Comparison of ENCODE assay signal across 7 mouse cellular contexts in the genomic region with DNA sequence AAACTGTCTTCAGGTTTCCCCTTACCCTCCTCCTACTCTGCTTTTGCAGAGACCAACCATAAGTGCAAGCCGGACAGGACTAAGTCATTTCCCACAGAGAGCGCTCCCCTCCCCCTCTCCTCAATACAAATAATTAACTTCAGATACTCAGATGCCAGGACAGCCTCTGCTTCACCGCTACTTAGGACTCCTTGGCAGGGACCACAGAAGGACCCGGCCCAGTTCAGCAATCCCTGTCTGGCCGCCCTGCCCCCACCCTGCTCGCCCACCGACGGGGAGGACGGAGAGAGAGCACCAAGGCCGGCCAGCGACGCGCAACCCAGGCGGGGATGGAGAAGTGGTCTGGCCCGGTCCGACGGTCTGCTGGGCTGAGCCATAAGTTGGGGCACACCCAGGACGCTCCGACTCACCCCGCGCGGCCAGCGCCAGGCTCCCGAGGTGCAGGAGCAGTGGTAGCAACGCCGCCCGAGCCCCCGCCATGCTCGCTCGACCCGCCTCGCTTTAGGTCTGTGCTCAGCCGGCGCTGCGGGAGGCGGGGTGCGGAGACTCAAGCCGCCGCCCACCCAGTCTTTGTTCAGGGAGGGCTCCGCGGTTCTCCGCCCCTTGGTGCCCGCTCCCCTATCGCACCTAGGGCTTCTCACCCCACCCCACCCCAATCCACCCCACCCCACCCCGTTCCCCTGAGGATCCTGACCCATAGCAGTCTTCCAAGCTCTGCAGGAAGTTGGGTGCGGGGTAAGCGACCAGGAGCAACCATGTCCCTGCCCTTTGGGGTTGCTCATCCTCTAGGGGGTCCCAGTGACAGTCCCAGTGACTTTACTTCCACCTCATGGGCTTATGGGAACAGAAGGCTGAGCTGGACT. TPM values are rescaled to one million over a fixed set of nuclear protein-coding genes. Genes with fewer than 3 reads are reported as not detected.
DNase-seq lines count a peak whose midpoint lies in the region; ATAC-seq and TF ChIP-seq lines count a peak whose summit lies in the region.

A gene (minus strand): TSS at position 506 of the 863 bp plus-strand sequence.

- H3K4me2 ChIP-seq in intestine, postnatal 0 days (replicated peaks; ENCODE audit: low read depth): peak within 1 kb of the TSS; percentile 83
- H3K4me2 ChIP-seq in lung, postnatal 0 days (replicated peaks; ENCODE audit: low read depth, low read length): peak within 1 kb of the TSS; percentile 66

- TF ChIP-seq EP300 in lung, postnatal 0 days (IDR thresholded peaks at IDR 0.05): no peak

- no peaks in the 10 kb centered on the region for H3K9me3 ChIP-seq in forebrain, embryonic 10.5 days
- H3K9me3 ChIP-seq in intestine, postnatal 0 days (ENCODE audit: control insufficient read depth): no peaks in the 10 kb centered on the region
- H3K9me3 ChIP-seq in lung, postnatal 0 days (ENCODE audit: low read length): no peaks in the 10 kb centered on the region

- WGBS in spleen, adult 2 months: 5% methylated on average over 47 of the region's 47 CpGs
- WGBS in forebrain, embryonic 10.5 days: 1% methylated on average over 47 of the region's 47 CpGs
- WGBS in intestine, postnatal 0 days: under 1% methylated on average over 38 of the region's 47 CpGs
- under 1% methylated on average over 42 of the region's 47 CpGs for WGBS in lung, postnatal 0 days

- TF ChIP-seq CTCF in spleen, adult 2 months (IDR thresholded peaks at IDR 0.05; ENCODE audit: extremely low read depth, insufficient read depth, insufficient read length, insufficient replicate concordance): no peak
- TF ChIP-seq CTCF in intestine, postnatal 0 days (IDR thresholded peaks at IDR 0.05; ENCODE audit: low read depth): no peak
- no peak for TF ChIP-seq CTCF in lung, postnatal 0 days (IDR thresholded peaks at IDR 0.05)

- no peak for TF ChIP-seq POLR2A in spleen, adult 2 months (IDR thresholded peaks at IDR 0.05; ENCODE audit: low read depth, low read length)

- no peak for ATAC-seq in intestine, postnatal 0 days
- peak; percentile 48 for ATAC-seq in lung, postnatal 0 days

- peak within 1 kb of the TSS; percentile 40 for H3K4me3 ChIP-seq in spleen, adult 2 months (ENCODE audit: extremely low read depth, insufficient read depth, insufficient read length)
- H3K4me3 ChIP-seq in forebrain, embryonic 10.5 days: peak within 1 kb of the TSS; percentile 61
- peak within 1 kb of the TSS; percentile 50 for H3K4me3 ChIP-seq in intestine, postnatal 0 days (ENCODE audit: low read depth, low read length)
- peak within 1 kb of the TSS; percentile 42 for H3K4me3 ChIP-seq in lung, postnatal 0 days (ENCODE audit: low read depth, low read length)

- H3K36me3 ChIP-seq in spleen, adult 2 months (ENCODE audit: control insufficient read depth, insufficient read depth, low read length): no peaks in the 10 kb centered on the region
- no peaks in the 10 kb centered on the region for H3K36me3 ChIP-seq in forebrain, embryonic 10.5 days (replicated peaks)
- H3K36me3 ChIP-seq in intestine, postnatal 0 days (ENCODE audit: control insufficient read depth, insufficient read depth): no peaks in the 10 kb centered on the region
- H3K36me3 ChIP-seq in lung, postnatal 0 days (ENCODE audit: insufficient read depth, low read length): no peaks in the 10 kb centered on the region

- H3K4me1 ChIP-seq in spleen, adult 2 months (ENCODE audit: control insufficient read depth, insufficient read depth, insufficient read length): peaks cover 10% of the 10 kb centered on the region
- peaks cover 58% of the 10 kb centered on the region for H3K4me1 ChIP-seq in forebrain, embryonic 10.5 days
- peaks cover 3% of the 10 kb centered on the region; the same call in 1 of the 2 replicates for H3K4me1 ChIP-seq in intestine, postnatal 0 days (replicated peaks; ENCODE audit: control insufficient read depth, insufficient read depth, low read length)
- peaks cover 1% of the 10 kb centered on the region; the same call in 1 of the 2 replicates for H3K4me1 ChIP-seq in lung, postnatal 0 days (ENCODE audit: insufficient read depth, low read depth, low read length)

- no peak for DNase-seq in spleen, adult 2 months (ENCODE audit: low read depth in 1 of 2, low spot score in 2 of 2)
- no peak for DNase-seq in spleen, postnatal 14 days (ENCODE audit: low spot score in 2 of 2)
- peak; percentile 41 for DNase-seq in forebrain, embryonic 10.5 days (ENCODE audit: extremely low spot score, low spot score)
- DNase-seq in lung, postnatal 0 days (ENCODE audit: low spot score): peak; percentile 42
- DNase-seq in yolk sac, embryonic 10.5 days (ENCODE audit: low spot score): peak; percentile 52
- no peak for DNase-seq in cerebellum, adult 9-11 months

- peak within 1 kb of the TSS; percentile 45 for H3K9ac ChIP-seq in intestine, postnatal 0 days (ENCODE audit: low read depth, low read length)
- no peak within 1 kb of the TSS for H3K9ac ChIP-seq in lung, postnatal 0 days (replicated peaks; ENCODE audit: low read depth)

- peaks cover 13% of the 10 kb centered on the region for H3K27me3 ChIP-seq in spleen, adult 2 months (ENCODE audit: control insufficient read depth, insufficient read depth, low read length)
- H3K27me3 ChIP-seq in forebrain, embryonic 10.5 days (ENCODE audit: poor library complexity, severe bottlenecking): peaks cover 87% of the 10 kb centered on the region
- H3K27me3 ChIP-seq in intestine, postnatal 0 days (replicated peaks; ENCODE audit: control insufficient read depth, insufficient read depth, low read length): peaks cover 5% of the 10 kb centered on the region; the same call in 1 of the 2 replicates
- peaks cover 3% of the 10 kb centered on the region; the same call in 1 of the 2 replicates for H3K27me3 ChIP-seq in lung, postnatal 0 days (replicated peaks; ENCODE audit: insufficient read depth, low read length)

- no peak within 1 kb of the TSS for H3K27ac ChIP-seq in spleen, adult 2 months (ENCODE audit: insufficient read depth, low read length)
- H3K27ac ChIP-seq in forebrain, embryonic 10.5 days: peak within 1 kb of the TSS; percentile 83
- no peak within 1 kb of the TSS for H3K27ac ChIP-seq in intestine, postnatal 0 days (ENCODE audit: low read depth, low read length)
- H3K27ac ChIP-seq in lung, postnatal 0 days (ENCODE audit: low read length): no peak within 1 kb of the TSS

RNA-seq across cellular contexts. Expression of the gene that starts here (rescaled TPM):
- 10.1 and 10.2 TPM in 2 replicates for polyA plus RNA-seq in spleen, adult 2 months (2012; rRNA removed)
- 10.8 and 10.9 TPM in 2 replicates for polyA plus RNA-seq in forebrain, embryonic 10.5 days (2016; fragmentation: Nextera tagmentation; extraction: Ambion mirVana)
- 2.7 and 3.8 TPM in 2 replicates for polyA plus RNA-seq in intestine, postnatal 0 days (2015; fragmentation: Nextera tagmentation; extraction: Ambion mirVana)
- 4.0 and 4.8 TPM in 2 replicates for polyA plus RNA-seq in lung, postnatal 0 days (2015; fragmentation: Nextera tagmentation; extraction: Ambion mirVana)

Comparison
In these comparisons a context has a peak if more than half of its experiments do, and no peak if none do; other contexts are left out.
1. DNase-seq: peak in forebrain, embryonic 10.5 days (single experiment), lung, postnatal 0 days (single experiment) and yolk sac, embryonic 10.5 days (single experiment); none in spleen, adult 2 months (0 of 2), spleen, postnatal 14 days (0 of 2) and cerebellum, adult 9-11 months (single experiment).
2. Peak in every context shown above with its lines, with median percentiles within 50 percentile points of each other: H3K4me3 ChIP-seq.